Mouse (Mus musculus) cortical plate, adult 2 months (tissue): ENCODE data around the gene Zfhx2. TPM values are rescaled to one million over a fixed set of nuclear protein-coding genes. Genes with fewer than 3 reads are reported as not detected.

ENCODE experiments used
- H3K27ac ChIP-seq: fragments of 200-500 bp; 2 replicates; pipeline ENCODE4 v1.5.1; 2012; ENCODE audit warnings: low read length, control low read depth, inconsistent platforms; ENCODE audit not compliant: insufficient read depth
- H3K4me1 ChIP-seq: fragments of 200-500 bp; 2 replicates; pipeline ENCODE4 v1.6.1; 2011; ENCODE audit warnings: low read length; ENCODE audit not compliant: control insufficient read depth, insufficient read depth
- H3K4me3 ChIP-seq: fragments of 200-500 bp; 2 replicates; pipeline ENCODE4 v1.5.1; 2011; ENCODE audit warnings: mild to moderate bottlenecking, low read length, control low read depth; ENCODE audit not compliant: insufficient read depth
- CTCF ChIP-seq: fragments of 200-500 bp; IDR thresholded peaks from 2 replicates; pipeline ENCODE4 v1.5.1; 2011; ENCODE audit warnings: mild to moderate bottlenecking, control low read depth, low read length; ENCODE audit not compliant: insufficient read depth; ENCODE audit errors: extremely low read depth
- POLR2A ChIP-seq: fragments of 200-500 bp; IDR thresholded peaks from 2 replicates; pipeline ENCODE4 v1.6.1; 2011; ENCODE audit warnings: mild to moderate bottlenecking, low read length, control low read depth; ENCODE audit not compliant: insufficient read depth; ENCODE audit errors: extremely low read depth
- polyA plus RNA-seq: library from polyadenylated mRNA; depleted of rRNA; stranded (reverse); fragments of >200 nt; gene quantifications from 2 replicates; pipeline ENCODE4 v1.2.3, GENCODE M21; 2012

The Zfhx2 gene
- polyA plus RNA-seq, 1 experiment: 13.0 TPM

GRCm38 (mm10) chr14:55106990-55107389 is 14.9 kb upstream of the Zfhx2 start:
- Histone ChIP-seq H3K27ac (peak overlapping the region; percentile 33; the same call in 1 of the 2 replicates), H3K4me3 (no peak overlapping the region), H3K4me1 (peaks cover 8% of the 10 kb centered on the region)
- TF ChIP-seq CTCF (no peak), POLR2A (no peak)

DNA sequence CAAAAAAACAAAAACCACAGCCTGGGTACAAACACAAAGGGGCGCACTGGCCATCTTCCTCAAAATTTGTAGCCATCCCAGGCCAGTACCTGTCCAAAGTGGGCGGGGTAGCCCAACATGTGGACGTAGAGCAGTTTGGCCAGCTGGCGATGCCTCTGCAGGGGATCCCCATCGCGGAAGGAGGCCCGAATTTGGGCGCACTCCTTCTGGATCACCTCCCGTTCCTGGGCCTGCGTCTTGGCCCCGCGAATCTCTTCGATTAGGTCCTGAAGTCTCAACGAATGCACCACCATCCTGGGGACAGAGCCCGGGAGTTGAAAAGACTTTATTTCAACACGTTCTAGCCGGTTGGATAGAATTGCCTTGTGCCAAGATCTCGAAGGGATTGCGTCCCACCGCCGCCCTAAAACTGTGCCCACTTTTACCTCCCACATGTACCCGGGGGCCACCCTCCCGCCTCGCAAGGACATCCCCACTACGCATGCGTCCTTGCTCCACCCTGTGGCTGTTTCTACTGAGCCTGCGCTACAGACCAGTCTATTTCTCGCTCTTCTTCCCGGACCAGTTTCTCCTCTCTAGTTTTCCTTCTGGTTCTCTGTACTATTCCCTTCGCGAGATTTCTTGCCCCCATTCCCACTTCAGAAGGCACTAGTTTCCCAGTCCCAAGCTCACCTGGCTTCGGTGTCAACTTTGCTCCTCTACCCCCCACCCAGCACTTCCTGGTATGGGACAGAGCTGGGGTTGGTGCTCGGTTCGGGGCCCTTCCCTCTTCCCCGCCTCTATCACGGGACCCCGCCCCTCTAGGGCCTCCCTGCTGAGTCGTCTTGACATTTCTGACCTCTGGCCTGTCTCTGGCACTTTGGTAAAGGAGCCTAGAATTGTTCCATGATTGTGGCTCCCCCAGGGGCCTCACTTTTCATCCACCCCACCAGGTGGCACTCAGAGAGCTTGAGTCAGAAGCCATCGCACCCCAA is 14.0 kb upstream of the Zfhx2 start, which contains the start of gene Ap1g2:
Gene Ap1g2, minus strand, starts transcription at position 758 of the 974 bp plus-strand sequence.
- Histone ChIP-seq H3K27ac (peak within 1 kb of the TSS; percentile 33), H3K4me1 (peaks cover 5% of the 10 kb centered on the region), H3K4me3 (peak within 1 kb of the TSS; percentile 31)
- TF ChIP-seq POLR2A (peak; percentile 91), CTCF (0 out of 2 replicates have a peak, but pooled peaks have one; percentile 28)

DNA sequence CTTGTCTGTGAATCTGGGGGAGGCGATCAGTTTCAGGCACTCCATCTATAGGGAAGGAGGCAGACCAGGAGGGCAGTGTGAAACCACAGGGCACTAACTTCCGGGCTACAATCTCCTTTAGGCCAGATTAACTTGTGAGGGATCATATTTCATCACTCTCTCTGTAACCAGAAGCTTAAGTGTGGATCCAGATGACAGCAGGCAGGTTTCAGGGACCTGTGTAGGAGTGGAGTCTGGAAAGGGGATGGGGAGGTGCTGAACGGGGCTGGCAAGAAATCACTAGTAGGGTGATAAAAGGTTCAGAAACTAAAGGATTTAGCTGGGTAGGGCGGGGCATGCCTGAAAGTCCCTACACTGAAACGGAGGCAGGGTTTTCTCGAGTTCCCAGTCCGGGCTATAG is 13.3 kb upstream of the Zfhx2 start:
- TF ChIP-seq CTCF (no peak), POLR2A (peak; percentile 3; the same call in 1 of the 2 replicates)
- Histone ChIP-seq H3K27ac (no peak overlapping the region; the same call in 1 of the 2 replicates), H3K4me1 (peaks cover 5% of the 10 kb centered on the region), H3K4me3 (peak overlapping the region; percentile 31; the same call in 1 of the 2 replicates)

- peaks cover 3% of the 10 kb centered on the region for H3K4me1 ChIP-seq
- no peak for TF ChIP-seq POLR2A
- TF ChIP-seq CTCF: no peak
Measured at GRCm38 (mm10) chr14:55104365-55104764, 12.2 kb upstream of the Zfhx2 start.

DNA sequence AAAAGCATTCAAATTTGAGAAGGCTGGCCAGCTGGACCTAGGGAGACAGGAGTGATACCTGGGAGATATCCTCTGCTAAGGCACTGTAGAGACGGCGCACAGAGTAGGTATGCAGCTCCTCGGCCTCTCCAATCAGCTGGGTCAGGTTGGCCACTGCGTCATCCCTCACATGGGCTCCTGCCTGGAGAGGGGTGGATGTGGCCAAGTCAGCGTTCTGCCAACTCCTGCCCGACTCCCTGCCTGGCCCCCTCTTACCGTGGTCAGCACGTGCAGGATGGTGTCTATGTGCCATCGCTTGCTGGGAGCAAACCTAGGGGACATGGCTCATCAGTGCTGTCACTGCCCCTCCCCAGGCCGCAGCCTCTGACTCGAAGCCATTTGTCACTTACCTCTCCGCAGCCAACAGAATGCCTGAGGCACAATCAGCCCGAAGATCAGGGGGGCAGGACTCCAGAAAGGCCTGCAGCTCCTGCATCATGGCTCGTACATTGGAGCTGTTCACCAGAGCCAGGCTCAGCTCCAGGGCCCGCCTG is 10.2 kb upstream of the Zfhx2 start:
- Histone ChIP-seq H3K27ac (no peak overlapping the region), H3K4me1 (no peaks in the 10 kb centered on the region; the same call in 1 of the 2 replicates), H3K4me3 (no peak overlapping the region)
- TF ChIP-seq POLR2A (no peak), CTCF (no peak)

More at GRCm38 (mm10) chr14:55104365-55104764, 12.2 kb upstream of the Zfhx2 start:
- H3K27ac ChIP-seq: no peak overlapping the region
- H3K4me3 ChIP-seq: no peak overlapping the region

GRCm38 (mm10) chr14:55101592-55101991 is 9.5 kb upstream of the Zfhx2 start:
- TF ChIP-seq POLR2A (no peak), CTCF (peak; percentile 83)
- Histone ChIP-seq H3K27ac (no peak overlapping the region), H3K4me3 (no peak overlapping the region), H3K4me1 (peaks cover 1% of the 10 kb centered on the region; the same call in 1 of the 2 replicates)

GRCm38 (mm10) chr14:55098067-55098466 is 5.9 kb upstream of the Zfhx2 start:
- Histone ChIP-seq H3K27ac (no peak overlapping the region), H3K4me1 (peaks cover 6% of the 10 kb centered on the region), H3K4me3 (no peak overlapping the region)
- TF ChIP-seq CTCF: peak; percentile 62
- no peak for TF ChIP-seq POLR2A

GRCm38 (mm10) chr14:55097646-55098045 is 5.5 kb upstream of the Zfhx2 start:
- Histone ChIP-seq H3K4me1 (peaks cover 6% of the 10 kb centered on the region), H3K27ac (no peak overlapping the region), H3K4me3 (no peak overlapping the region)
- no peak for TF ChIP-seq POLR2A
- no peak for TF ChIP-seq CTCF

- Histone ChIP-seq H3K4me3 (no peak overlapping the region), H3K27ac (no peak overlapping the region), H3K4me1 (peaks cover 6% of the 10 kb centered on the region)
- TF ChIP-seq POLR2A (no peak), CTCF (no peak)
Measured at GRCm38 (mm10) chr14:55096573-55097087, 4.5 kb upstream of the Zfhx2 start.
